Mouse (Mus musculus) spleen, postnatal 10 days (tissue): ENCODE measurements around the gene Marcksl1.

Source experiments
- DNase-seq, 2 experiments: peaks; one replicate each; pipeline ENCODE4 v3.0.0; 2021 to 2022; ENCODE audit warnings: low spot score in 2 of 2

The Marcksl1 gene

GRCm38 (mm10) chr4:129557256-129557808, 44.0 kb downstream of the Marcksl1 start:
- DNase-seq, result peak in 1 of 2 experiments; percentile 48

GRCm38 (mm10) chr4:129558321-129558955, 45.1 kb downstream of the Marcksl1 start:
- peak; percentile 44 to 55 for DNase-seq

GRCm38 (mm10) chr4:129561184-129561583, 47.8 kb downstream of the Marcksl1 start:
- DNase-seq, result no peak

- DNase-seq, result no peak
Observed at GRCm38 (mm10) chr4:129563718-129564117, 50.3 kb downstream of the Marcksl1 start.

- DNase-seq, result no peak
Observed at GRCm38 (mm10) chr4:129565139-129565538, 51.8 kb downstream of the Marcksl1 start.
